Mouse (Mus musculus) ES-Bruce4 (cell line): ENCODE measurements around the gene Rcn3.

Experiments
- CTCF ChIP-seq: IDR thresholded peaks from one replicate; pipeline ENCODE4 v1.8.1; 2011; ENCODE audit warnings: low read depth, low read length
- EP300 ChIP-seq: IDR thresholded peaks from 2 replicates; pipeline ENCODE4 v1.6.1; 2011; ENCODE audit warnings: low read depth, low read length; ENCODE audit not compliant: insufficient read depth
- POLR2A ChIP-seq: IDR thresholded peaks from one replicate; pipeline ENCODE4 v1.8.1; 2011; ENCODE audit warnings: low read length; ENCODE audit not compliant: insufficient read depth

GRCm38 (mm10) chr7:45126844-45127699, 35.1 kb upstream of the Rcn3 start:
- TF ChIP-seq CTCF (no peak), EP300 (no peak), POLR2A (no peak)
